In the genomic region with DNA sequence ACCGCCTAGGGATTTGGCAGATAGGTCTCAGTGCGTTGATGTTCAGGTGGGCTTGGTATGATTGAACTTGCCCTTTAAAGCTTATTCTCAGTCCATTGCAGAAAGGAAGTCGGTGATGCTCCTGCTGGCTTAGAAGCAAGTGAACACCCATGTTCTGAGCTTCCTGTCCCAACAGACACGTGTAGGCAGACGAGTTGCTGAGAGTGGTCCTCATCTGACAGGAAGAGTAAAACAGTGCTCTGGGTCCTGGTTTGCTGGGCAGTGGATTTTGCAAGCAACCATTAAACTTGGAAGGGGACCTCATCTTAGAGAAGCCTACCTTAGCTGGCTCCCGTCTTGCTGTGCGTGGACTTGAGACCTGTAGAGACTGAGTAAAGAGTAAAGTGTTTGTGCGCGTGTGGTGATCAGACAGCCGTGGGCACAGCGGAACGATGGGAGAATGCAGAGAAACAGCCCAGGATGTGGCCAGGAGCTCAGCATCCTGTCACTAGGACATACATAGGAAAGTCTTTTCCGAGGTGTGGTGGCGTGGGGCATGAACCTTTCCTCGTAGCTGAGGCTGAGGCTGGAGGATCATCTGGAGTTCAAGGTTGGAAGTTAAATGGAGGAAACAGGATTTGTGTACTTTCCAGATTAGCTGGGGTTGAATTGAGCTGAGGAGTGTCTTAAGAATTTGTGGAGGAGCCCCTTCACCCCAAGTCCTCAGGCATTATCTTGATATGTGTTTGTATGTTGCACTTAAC, we compare ENCODE assay signal across 11 mouse cellular contexts. TPM values are rescaled to one million over a fixed set of nuclear protein-coding genes. Genes with fewer than 3 reads are reported as not detected.
DNase-seq lines count a peak whose midpoint lies in the region; ATAC-seq and TF ChIP-seq lines count a peak whose summit lies in the region.
"Had no signal": no experiment of that assay in that cellular context is flagged by ENCODE, and none has a peak within 500 bp of the region (broad histone marks: within the 10 kb centered on the region; RNA-seq: fewer than 3 reads in every experiment).

No protein-coding gene starts in this region.

- H3K9me3 ChIP-seq in heart, embryonic 15.5 days (replicated peaks), result no peaks in the 10 kb centered on the region
- no peaks in the 10 kb centered on the region for H3K9me3 ChIP-seq in heart, embryonic 11.5 days (replicated peaks; ENCODE audit: control insufficient read depth, low read length)
- H3K9me3 ChIP-seq: heart, embryonic 12.5 days had no signal

- no peak for TF ChIP-seq POLR2A in spleen, adult 2 months (IDR thresholded peaks at IDR 0.05; ENCODE audit: low read depth, low read length)

- H3K4me1 ChIP-seq in heart, embryonic 15.5 days (replicated peaks), result peaks cover 53% of the 10 kb centered on the region
- H3K4me1 ChIP-seq in heart, embryonic 11.5 days (ENCODE audit: control insufficient read depth, insufficient read depth, low read length), result peaks cover 46% of the 10 kb centered on the region
- peaks cover 6% of the 10 kb centered on the region; the same call in 1 of the 2 replicates for H3K4me1 ChIP-seq in spleen, adult 2 months (ENCODE audit: control insufficient read depth, insufficient read depth, insufficient read length)

- H3K27me3 ChIP-seq in heart, embryonic 15.5 days, result no peaks in the 10 kb centered on the region
- H3K27me3 ChIP-seq in heart, embryonic 11.5 days (ENCODE audit: control insufficient read depth, insufficient read depth, low read length), result no peaks in the 10 kb centered on the region
- no peaks in the 10 kb centered on the region for H3K27me3 ChIP-seq in spleen, adult 2 months (ENCODE audit: control insufficient read depth, insufficient read depth, low read length)
- H3K27me3 ChIP-seq: heart, embryonic 12.5 days had no signal

- peak overlapping the region; percentile 20; the same call in 1 of the 2 replicates for H3K27ac ChIP-seq in heart, embryonic 15.5 days
- no peak overlapping the region for H3K27ac ChIP-seq in heart, embryonic 11.5 days (ENCODE audit: low read depth, low read length)
- peak overlapping the region; percentile 39; the same call in 1 of the 2 replicates for H3K27ac ChIP-seq in spleen, adult 2 months (ENCODE audit: insufficient read depth, low read length)

- peaks cover 2% of the 10 kb centered on the region for H3K36me3 ChIP-seq in heart, embryonic 15.5 days
- H3K36me3 ChIP-seq in heart, embryonic 11.5 days (ENCODE audit: control insufficient read depth, insufficient read depth, low read length), result no peaks in the 10 kb centered on the region
- H3K36me3 ChIP-seq in spleen, adult 2 months (ENCODE audit: control insufficient read depth, insufficient read depth, low read length), result no peaks in the 10 kb centered on the region

- no peak overlapping the region for H3K9ac ChIP-seq in heart, embryonic 15.5 days
- no peak overlapping the region for H3K9ac ChIP-seq in heart, embryonic 11.5 days (ENCODE audit: low read depth, low read length)
- H3K9ac ChIP-seq: lung, embryonic 14.5 days had no signal

- no peak overlapping the region for H3K4me3 ChIP-seq in heart, embryonic 15.5 days
- H3K4me3 ChIP-seq in heart, embryonic 11.5 days (ENCODE audit: low read depth, low read length), result no peak overlapping the region
- H3K4me3 ChIP-seq in spleen, adult 2 months (ENCODE audit: extremely low read depth, insufficient read depth, insufficient read length), result no peak overlapping the region
- H3K4me3 ChIP-seq: heart, embryonic 12.5 days had no signal

- WGBS in heart, embryonic 15.5 days, result 69% methylated on average over 15 of the region's 15 CpGs
- WGBS in heart, embryonic 11.5 days (ENCODE audit: insufficient replicate concordance), result 68% methylated on average over 15 of the region's 15 CpGs
- WGBS in spleen, adult 2 months, result 41% methylated on average over 15 of the region's 15 CpGs

- no peak for DNase-seq in spleen, adult 2 months (ENCODE audit: low read depth in 1 of 2, low spot score in 2 of 2)
- no peak for DNase-seq in spleen, postnatal 14 days (ENCODE audit: low spot score in 2 of 2)
- DNase-seq in thymus, postnatal 14 days, result peak; percentile 46
- DNase-seq in urinary bladder, postnatal 14 days (ENCODE audit: low spot score), result no peak
- no peak for DNase-seq in adrenal gland, postnatal 14 days
- DNase-seq: cerebellum, postnatal 25 days; lung, embryonic 14.5 days had no signal

- no peak for ATAC-seq in heart, embryonic 15.5 days (replicated peaks; ENCODE audit: insufficient number of reproducible peaks, insufficient read depth, low FRiP score, low read depth)
- no peak for ATAC-seq in heart, embryonic 11.5 days (replicated peaks; ENCODE audit: insufficient number of reproducible peaks, low FRiP score, low TSS enrichment)
- peak; percentile 87 for ATAC-seq in inflammation-experienced regulatory T-cells, adult 6 months

- no peak for TF ChIP-seq CTCF in spleen, adult 2 months (IDR thresholded peaks at IDR 0.05; ENCODE audit: extremely low read depth, insufficient read depth, insufficient read length, insufficient replicate concordance)

- H3K4me2 ChIP-seq in heart, embryonic 15.5 days, result no peak overlapping the region
- no peak overlapping the region for H3K4me2 ChIP-seq in heart, embryonic 11.5 days
- H3K4me2 ChIP-seq: heart, embryonic 12.5 days; lung, embryonic 14.5 days had no signal

RNA-seq across cellular contexts. Expression of a gene that starts 6.7 kb away (rescaled TPM):
- 5.8 and 6.9 TPM in 2 replicates for polyA plus RNA-seq in heart, embryonic 15.5 days (2015; fragmentation: Nextera tagmentation; extraction: Ambion mirVana)
- polyA plus RNA-seq in heart, embryonic 11.5 days (2014; fragmentation: Nextera tagmentation; extraction: Ambion mirVana), result 8.0 and 8.9 TPM in 2 replicates
- 17.9 and 20.2 TPM in 2 replicates for polyA plus RNA-seq in spleen, adult 2 months (2012; rRNA removed)
- 1 to 10 TPM in 2 of 3 experiments, under 1 TPM in 1; 0.53 to 4.0 (median 3.6) TPM for polyA plus RNA-seq in inflammation-experienced regulatory T-cells, adult 6 months (2017; shearing (Covaris generic))
- 9.0 and 11.2 TPM in 2 replicates for total RNA-seq in adrenal gland, postnatal 14 days (2021)

RNA-seq across cellular contexts. Expression of a gene that starts 43.5 kb away (rescaled TPM):
- polyA plus RNA-seq in heart, embryonic 15.5 days (2015; fragmentation: Nextera tagmentation; extraction: Ambion mirVana), result 3.3 and 5.0 TPM in 2 replicates
- polyA plus RNA-seq in heart, embryonic 11.5 days (2014; fragmentation: Nextera tagmentation; extraction: Ambion mirVana), result 4.1 TPM in 2 replicates
- polyA plus RNA-seq in spleen, adult 2 months (2012; rRNA removed), result 5.6 and 6.5 TPM in 2 replicates
- under 1 TPM; 0.18 to 0.50 (median 0.28) TPM for polyA plus RNA-seq in inflammation-experienced regulatory T-cells, adult 6 months (2017; shearing (Covaris generic))
- total RNA-seq in adrenal gland, postnatal 14 days (2021), result 20.7 and 29.7 TPM in 2 replicates

RNA-seq across cellular contexts. Expression of a gene that starts 52.2 kb away (rescaled TPM):
- 13.1 and 17.1 TPM in 2 replicates for polyA plus RNA-seq in heart, embryonic 15.5 days (2015; fragmentation: Nextera tagmentation; extraction: Ambion mirVana)
- polyA plus RNA-seq in heart, embryonic 11.5 days (2014; fragmentation: Nextera tagmentation; extraction: Ambion mirVana), result 1.5 and 2.0 TPM in 2 replicates
- polyA plus RNA-seq in spleen, adult 2 months (2012; rRNA removed), result 27.8 and 28.9 TPM in 2 replicates
- polyA plus RNA-seq in inflammation-experienced regulatory T-cells, adult 6 months (2017; shearing (Covaris generic)), result 1 to 10 TPM in 1 of 3 experiments, under 1 TPM in 1, not detected in 1; 0.86 to 1.9 TPM
- total RNA-seq in adrenal gland, postnatal 14 days (2021), result 16.7 and 20.7 TPM in 2 replicates
